Mouse (Mus musculus) NIH3T3 (cell line): ENCODE results near the gene Prm1.

ENCODE experiments used
- DNase-seq: peaks from one replicate; pipeline ENCODE4 v3.0.0-alpha.2; 2012; ENCODE audit warnings: low read depth

Prm1 gene

GRCm38 (mm10) chr16:10782377-10783151 is 23.1 kb downstream of the Prm1 start:
- DNase-seq, result no peak

DNA sequence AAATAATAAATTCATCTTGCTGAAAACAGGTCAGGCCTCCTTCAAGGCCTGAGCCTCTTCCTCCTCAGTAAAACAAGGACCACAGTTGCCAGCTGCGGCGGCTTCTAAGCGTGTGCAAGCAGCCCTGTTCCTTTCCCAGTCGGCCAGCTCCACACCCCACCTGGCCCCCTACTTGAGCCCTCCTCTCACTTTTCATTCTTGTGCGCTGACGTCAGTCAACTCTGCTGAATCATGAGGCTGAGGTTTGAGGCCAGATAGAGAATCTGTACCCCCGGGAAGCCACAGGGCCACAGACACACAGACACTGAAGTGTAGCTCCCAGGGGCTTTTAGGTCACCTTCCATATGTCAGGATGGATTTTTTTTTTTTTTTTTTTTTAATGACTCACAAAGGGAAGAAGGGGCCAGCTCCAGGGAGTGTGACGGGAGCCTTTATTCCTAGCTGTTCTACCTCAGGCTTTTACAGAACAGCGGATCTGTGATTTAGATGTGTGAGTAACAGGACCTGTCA is 23.7 kb downstream of the Prm1 start:
- peak; percentile 85 for DNase-seq

DNA sequence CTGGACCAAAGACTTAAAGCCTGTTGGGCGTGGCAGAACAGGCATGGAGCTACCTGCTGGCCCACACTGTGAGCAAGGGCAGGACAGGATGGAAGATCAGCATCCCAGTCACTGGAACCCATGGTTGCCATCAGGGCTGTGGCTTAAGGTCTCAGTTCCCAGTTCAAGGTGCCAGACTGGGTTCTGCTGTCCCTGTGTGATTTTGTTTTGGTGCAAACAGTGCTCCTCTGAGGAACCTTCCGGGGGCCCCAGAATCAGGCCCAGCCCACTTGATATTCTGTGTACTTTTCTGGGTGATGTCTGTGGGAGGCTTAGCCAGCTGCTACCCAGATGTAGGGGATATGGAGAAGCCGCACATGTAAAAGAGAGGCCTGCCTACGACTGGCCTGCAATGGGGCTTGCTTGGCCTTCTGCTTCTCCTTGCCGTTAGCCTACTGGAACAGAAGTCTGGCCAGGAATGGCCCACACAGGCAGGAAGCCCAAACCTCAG is 25.0 kb downstream of the Prm1 start:
- DNase-seq, result no peak

DNA sequence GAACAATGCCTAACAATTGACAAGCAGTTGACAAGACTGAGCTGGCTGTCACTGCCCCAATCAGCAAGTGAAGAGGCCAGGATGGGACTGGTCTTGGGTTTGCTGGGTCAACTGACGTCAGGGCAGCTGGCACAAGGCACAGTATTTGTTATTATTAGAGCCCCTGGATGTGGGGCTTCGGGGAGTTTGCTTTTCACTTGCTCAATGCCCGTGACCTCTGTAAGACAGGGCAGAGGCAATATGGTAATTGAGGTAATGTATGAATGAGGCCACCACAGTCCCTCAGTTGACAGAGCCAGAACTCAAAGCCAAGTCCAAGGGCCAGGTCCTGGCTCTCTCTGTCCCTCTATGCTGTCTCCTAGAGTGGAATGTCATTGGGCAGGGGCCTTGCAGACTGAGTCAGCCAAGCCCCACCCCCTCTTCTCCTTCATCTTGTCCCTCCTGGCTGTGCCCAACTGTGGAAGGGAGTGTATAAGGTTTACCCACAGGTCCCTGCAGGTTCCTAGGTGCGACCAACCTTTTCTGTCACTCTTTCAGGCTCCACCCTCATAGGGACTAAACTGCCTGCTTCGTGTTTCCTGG is 28.0 kb downstream of the Prm1 start:
- DNase-seq, result no peak

GRCm38 (mm10) chr16:10776322-10776721 is 29.3 kb downstream of the Prm1 start:
- peak; percentile 89 for DNase-seq

- DNase-seq, result no peak
Observed at GRCm38 (mm10) chr16:10774726-10775125, 30.9 kb downstream of the Prm1 start.

- no peak for DNase-seq
Observed at GRCm38 (mm10) chr16:10773543-10773942, 32.1 kb downstream of the Prm1 start.

- DNase-seq, result no peak
Observed at GRCm38 (mm10) chr16:10771769-10772510, 33.7 kb downstream of the Prm1 start.

GRCm38 (mm10) chr16:10770531-10771325 is 34.9 kb downstream of the Prm1 start:
- DNase-seq, result peak; percentile 61

- no peak for DNase-seq
Observed at GRCm38 (mm10) chr16:10769661-10770060, 36.0 kb downstream of the Prm1 start.

DNA sequence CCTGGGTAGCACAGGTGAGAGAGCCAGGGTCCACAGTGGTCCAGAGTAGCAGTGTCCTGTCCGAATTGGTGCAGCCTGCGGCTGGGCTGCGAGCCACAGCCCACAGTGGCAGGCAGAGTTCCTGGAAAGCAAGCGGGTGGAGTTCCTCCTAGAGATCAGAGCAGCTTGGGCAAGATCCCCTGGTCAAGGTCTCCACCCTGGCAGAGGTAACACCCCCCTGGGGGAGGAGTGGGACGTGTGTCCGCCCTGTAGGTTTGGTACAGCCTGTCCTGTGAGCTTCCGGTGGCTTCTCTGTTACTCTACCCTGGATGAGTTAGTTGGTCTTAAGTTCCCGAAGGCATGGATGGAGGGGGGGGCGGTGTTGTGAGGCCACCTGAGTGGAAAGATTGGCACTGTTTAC is 36.8 kb downstream of the Prm1 start:
- DNase-seq, result no peak

DNA sequence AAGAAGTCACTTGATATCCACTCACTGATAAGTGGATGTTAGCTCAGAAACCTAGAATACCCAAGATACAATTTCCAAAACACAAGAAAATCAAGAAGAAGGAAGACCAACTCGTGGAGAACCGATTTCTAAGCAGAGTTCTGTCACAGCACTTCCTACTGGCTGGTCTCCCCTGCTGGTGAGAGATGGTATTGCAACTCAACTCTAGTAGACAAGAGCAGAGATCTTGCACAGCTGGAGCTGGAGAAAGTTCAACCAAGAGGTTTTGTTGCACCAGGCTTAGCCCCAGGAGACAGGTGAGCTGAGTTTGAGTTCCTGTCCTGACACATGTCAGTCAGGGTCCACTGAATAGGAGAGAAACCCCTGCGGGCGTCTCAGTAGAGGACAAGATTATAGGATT is 38.5 kb downstream of the Prm1 start:
- peak; percentile 84 for DNase-seq

- DNase-seq, result no peak
Observed at GRCm38 (mm10) chr16:10764323-10764722, 41.3 kb downstream of the Prm1 start.

DNA sequence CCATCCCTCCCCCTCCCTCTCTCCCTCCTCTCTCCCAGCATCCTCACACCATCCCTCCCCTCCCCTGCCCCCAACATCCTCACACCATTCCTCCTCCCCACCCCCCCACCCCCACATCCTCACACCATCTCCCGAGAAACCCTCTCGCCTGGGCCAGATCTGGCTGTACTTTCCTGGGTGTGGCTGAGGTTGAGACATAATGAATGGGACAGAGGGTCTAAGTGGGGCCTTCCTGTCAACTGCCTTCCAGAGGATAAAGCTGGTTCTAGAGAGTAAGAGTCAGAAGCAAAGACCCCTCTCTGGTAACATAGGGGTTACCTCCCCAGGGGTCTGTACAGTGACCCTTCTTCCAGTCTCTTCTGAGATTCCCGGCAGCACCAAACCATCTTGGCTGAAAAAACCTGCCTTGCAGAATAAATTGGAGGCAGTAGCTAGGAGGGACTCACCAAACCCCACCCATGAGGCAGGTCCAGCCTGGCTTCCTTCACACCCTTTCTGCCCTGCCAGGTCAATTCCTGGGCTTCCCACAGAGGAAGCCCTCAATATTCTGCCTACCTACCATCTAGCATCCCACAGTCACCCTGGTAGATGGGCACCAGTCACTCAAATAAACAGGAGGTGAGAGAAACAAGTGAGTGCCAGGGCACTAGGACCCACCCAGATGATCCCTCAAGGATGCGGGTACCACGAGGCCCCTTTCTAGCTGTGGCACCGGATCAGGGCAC is 41.9 kb downstream of the Prm1 start:
- DNase-seq, result no peak

GRCm38 (mm10) chr16:10762569-10763180 is 43.0 kb downstream of the Prm1 start:
- DNase-seq, result no peak

DNA sequence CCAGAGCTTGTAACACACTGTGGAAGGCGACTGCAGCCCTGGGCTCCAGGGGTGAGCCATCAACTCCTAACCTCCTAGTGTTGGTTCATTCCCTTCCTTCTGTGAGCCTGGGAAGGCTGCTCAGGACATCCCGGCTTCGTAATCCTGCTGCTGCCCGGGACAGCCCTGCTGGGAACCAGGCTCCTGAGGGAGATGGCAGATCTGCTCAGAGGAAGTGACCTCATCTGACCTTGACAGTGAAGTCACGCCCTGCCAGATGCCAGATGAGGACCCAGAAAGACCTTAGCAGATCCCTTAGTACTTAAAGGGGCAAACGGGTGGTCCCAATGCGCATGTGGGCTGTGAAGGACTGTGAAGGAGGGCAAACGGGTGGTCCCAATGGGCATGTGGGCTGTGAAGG is 44.5 kb downstream of the Prm1 start:
- no peak for DNase-seq

GRCm38 (mm10) chr16:10756168-10756567 is 49.5 kb downstream of the Prm1 start:
- DNase-seq, result no peak

DNA sequence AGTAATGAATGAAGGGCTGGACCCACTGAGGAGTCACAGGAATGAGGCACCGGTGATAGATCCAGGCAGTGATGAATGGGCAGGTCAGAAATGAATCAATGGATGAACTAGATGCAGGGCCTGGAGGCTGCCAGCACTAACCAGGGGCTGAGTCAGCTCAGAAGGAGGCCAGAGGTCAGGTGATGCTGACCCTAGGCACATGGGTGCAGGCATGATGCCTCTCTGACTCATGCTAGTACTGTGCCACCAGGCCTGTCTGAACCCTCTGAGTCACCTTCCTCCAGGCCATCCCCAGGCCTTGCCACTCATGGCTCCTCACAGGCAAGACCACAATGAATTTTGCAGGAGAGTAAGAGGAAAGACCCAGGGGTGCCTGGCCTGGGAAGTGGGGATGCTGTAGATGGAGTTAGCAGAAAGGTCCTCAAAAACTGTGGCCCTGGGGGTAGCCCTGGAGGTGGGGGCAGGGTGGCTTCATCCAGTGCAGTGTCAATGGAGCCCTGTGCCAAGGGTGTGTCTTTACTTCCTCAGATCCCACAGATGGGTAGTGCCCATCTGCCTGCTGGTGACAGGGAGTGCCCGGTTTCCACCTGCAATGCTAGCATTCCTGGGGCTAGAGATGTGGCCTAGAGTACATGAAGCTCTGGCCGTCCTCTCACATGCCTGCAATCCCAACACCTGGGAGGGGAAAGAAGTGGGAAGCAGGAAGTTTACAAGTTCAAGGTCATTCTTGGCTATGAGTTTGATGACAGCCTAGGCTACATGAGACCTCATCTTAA is 50.9 kb downstream of the Prm1 start:
- DNase-seq, result peak; percentile 85

DNA sequence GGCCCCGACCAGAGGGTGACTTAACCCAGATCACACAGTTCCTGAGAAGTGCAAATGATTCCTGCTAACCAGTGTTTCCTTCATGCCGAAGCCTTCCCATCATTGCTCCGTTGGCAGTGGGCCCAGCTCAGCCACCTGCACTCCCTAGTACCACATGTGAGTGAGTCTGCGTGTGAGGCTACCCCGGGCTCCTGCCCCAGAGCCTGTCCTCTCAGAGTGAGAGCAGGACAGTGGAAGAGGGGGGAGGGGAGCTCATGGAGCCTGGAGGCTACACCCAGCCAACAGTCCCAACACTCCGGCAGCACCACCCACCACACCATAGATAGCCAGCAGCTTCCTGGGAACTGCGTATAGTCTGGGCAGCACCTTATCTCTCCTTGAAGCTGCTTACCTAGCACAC is 55.8 kb downstream of the Prm1 start:
- DNase-seq, result peak; percentile 64

GRCm38 (mm10) chr16:10749226-10749625 is 56.4 kb downstream of the Prm1 start:
- DNase-seq, result no peak
